Mouse (Mus musculus): ENCODE results near the gene Sag. TPM values are rescaled to one million over a fixed set of nuclear protein-coding genes. Genes with fewer than 3 reads are reported as not detected.

The Sag gene
- total and polyA plus RNA-seq, 2 experiments = 0.09 to 0.15 TPM

DNA sequence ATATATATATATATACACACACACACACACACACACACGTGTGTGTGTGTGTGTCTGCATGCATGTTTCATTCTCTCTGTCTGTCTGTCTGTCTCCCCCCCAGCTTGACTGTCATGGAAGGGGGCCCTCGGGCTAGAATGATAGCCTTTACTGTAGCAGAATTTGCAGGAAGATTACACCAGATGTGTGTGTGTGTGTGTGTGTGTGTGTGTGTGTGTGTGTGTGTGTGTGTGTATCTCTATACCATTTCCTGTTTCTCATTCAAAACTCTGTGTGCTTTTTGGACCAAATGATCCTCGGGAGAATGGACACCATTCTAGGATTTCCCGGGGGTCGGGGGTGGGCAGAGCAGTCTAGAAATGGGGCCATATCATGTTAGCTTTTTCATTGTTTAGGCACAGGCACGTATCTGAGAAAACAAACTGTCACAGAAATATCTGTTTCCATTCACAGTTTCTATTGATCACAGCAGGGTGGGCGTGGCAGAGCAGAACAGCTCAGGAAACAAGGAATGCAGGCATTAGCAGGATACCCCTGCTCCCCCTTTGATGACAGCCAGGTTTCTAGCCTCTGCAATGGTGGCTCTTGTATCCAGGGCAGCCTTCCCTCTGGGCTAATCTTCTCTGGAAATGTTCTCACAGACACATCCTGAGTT is 25.6 kb downstream of the Sag start:
- Histone ChIP-seq H3K27me3 (ENCODE audit: control insufficient read depth, insufficient read depth, low read length) (no peaks in the 10 kb centered on the region), H3K4me3 (ENCODE audit: insufficient read depth, low read depth, low read length) (no peak overlapping the region), H3K79me2 (ENCODE audit: control insufficient read depth, insufficient read depth, low read length) (no peaks in the 10 kb centered on the region), H3K27ac (replicated peaks; ENCODE audit: insufficient read depth, low read depth, low read length) (no peak overlapping the region), H3K4me1 (ENCODE audit: control insufficient read depth, insufficient read depth, low read length) (peaks cover 2% of the 10 kb centered on the region; the same call in 1 of the 2 replicates), H3K36me3 (ENCODE audit: control insufficient read depth, insufficient read depth, low read length) (no peaks in the 10 kb centered on the region), H3K9ac (ENCODE audit: low read depth, low read length) (no peak overlapping the region)
- DNase-seq (ENCODE audit: extremely low read depth, low read depth, low spot score) = no peak
- WGBS = 39% methylated on average over 7 of the region's 7 CpGs
- TF ChIP-seq POLR2A (IDR thresholded peaks at IDR 0.05; ENCODE audit: extremely low read depth, insufficient read depth, low read length) (no peak), CTCF (IDR thresholded peaks at IDR 0.05; ENCODE audit: low read depth, low read length) (no peak)

DNA sequence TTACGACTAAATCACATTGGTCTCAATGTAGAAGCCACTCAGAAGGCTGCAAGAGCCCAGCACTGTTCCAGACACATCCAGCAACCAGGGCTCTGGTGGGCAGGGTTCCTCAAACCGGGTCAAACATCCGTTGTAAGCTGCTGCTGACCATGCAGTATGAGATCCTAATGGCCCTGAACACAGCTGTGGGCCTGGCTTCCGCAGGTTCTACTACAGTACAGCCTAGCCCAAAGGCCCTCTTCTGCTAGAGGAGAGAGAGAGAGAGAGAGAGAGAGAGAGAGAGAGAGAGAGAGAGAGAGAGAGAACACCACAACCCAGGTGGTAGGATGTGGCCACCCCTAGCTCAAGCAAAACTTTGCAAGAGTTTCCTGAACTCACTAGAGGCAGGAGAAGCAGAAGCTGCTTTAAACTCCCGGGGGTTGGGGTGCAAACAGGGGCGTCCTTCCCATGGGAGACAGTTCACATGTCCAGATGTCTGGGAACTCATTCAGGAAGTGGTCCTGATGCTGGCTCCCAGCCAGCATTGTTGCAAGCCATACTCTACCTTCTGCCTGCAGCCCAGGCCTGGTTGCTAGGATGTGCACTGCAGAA is 26.2 kb downstream of the Sag start:
- 73% methylated on average over 6 of the region's 6 CpGs for WGBS
- Histone ChIP-seq H3K79me2 (ENCODE audit: control insufficient read depth, insufficient read depth, low read length) (no peaks in the 10 kb centered on the region), H3K4me3 (ENCODE audit: insufficient read depth, low read depth, low read length) (no peak overlapping the region), H3K4me1 (ENCODE audit: control insufficient read depth, insufficient read depth, low read length) (peaks cover 2% of the 10 kb centered on the region; the same call in 1 of the 2 replicates), H3K27ac (replicated peaks; ENCODE audit: insufficient read depth, low read depth, low read length) (no peak overlapping the region), H3K27me3 (ENCODE audit: control insufficient read depth, insufficient read depth, low read length) (no peaks in the 10 kb centered on the region), H3K9ac (ENCODE audit: low read depth, low read length) (no peak overlapping the region), H3K36me3 (ENCODE audit: control insufficient read depth, insufficient read depth, low read length) (no peaks in the 10 kb centered on the region)
- no peak for DNase-seq (ENCODE audit: extremely low read depth, low read depth, low spot score)
- TF ChIP-seq POLR2A (IDR thresholded peaks at IDR 0.05; ENCODE audit: extremely low read depth, insufficient read depth, low read length) = no peak
- TF ChIP-seq CTCF (IDR thresholded peaks at IDR 0.05; ENCODE audit: low read depth, low read length) = no peak

DNA sequence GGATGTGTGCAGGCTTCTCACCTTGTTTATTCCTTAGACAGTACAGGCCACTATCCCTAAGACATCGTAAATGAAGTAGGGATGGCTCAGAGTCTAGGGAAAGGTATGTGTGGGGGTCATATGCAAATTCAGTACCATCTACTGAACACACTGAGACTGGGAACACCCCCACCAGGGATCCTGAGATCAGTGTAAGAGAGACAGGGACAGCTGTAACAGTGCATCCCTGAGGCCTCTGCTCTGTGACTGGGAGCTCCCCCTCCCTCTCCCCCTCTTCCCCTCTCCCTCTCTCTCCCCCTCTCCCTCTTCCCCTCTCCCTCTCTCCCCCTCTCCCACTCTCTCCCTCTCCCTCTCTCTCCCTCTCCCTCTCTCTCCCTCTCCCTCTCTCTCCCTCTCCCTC is 33.0 kb downstream of the Sag start:
- H3K79me2 ChIP-seq (ENCODE audit: control insufficient read depth, insufficient read depth, low read length) = no peaks in the 10 kb centered on the region
- H3K27me3 ChIP-seq (ENCODE audit: control insufficient read depth, insufficient read depth, low read length) = no peaks in the 10 kb centered on the region
- no peak overlapping the region for H3K27ac ChIP-seq (replicated peaks; ENCODE audit: insufficient read depth, low read depth, low read length)
- H3K4me1 ChIP-seq (ENCODE audit: control insufficient read depth, insufficient read depth, low read length) = no peaks in the 10 kb centered on the region
- H3K4me3 ChIP-seq (ENCODE audit: insufficient read depth, low read depth, low read length) = no peak overlapping the region
- no peak overlapping the region for H3K9ac ChIP-seq (ENCODE audit: low read depth, low read length)
- no peak for DNase-seq (ENCODE audit: extremely low read depth, low read depth, low spot score)
- no peaks in the 10 kb centered on the region for H3K36me3 ChIP-seq (ENCODE audit: control insufficient read depth, insufficient read depth, low read length)
- TF ChIP-seq CTCF (IDR thresholded peaks at IDR 0.05; ENCODE audit: low read depth, low read length) (no peak), POLR2A (IDR thresholded peaks at IDR 0.05; ENCODE audit: extremely low read depth, insufficient read depth, low read length) (no peak)
- WGBS = 97% methylated on average over 1 of the region's 1 CpGs

DNA sequence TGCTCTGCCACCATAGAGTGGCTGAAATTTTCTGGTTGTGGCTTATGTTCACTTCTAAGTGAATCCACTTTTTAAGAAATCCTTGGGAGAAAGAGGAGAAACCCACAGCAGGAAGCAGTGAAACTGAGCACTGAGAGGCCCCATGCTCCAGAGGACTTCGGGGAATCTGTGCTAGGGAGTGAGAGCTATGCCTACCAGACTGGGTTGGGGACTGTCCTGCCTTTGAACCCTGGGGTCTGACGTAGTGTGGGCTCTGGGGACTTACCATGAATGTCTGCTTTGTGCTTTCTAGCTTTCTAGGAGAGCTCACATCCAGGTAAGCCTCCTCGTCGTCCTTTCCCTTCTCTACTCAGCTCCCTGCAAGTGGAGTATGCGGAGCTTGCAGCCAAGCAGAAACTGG is 33.5 kb downstream of the Sag start:
- Histone ChIP-seq H3K36me3 (ENCODE audit: control insufficient read depth, insufficient read depth, low read length) (no peaks in the 10 kb centered on the region), H3K79me2 (ENCODE audit: control insufficient read depth, insufficient read depth, low read length) (no peaks in the 10 kb centered on the region), H3K27ac (replicated peaks; ENCODE audit: insufficient read depth, low read depth, low read length) (no peak overlapping the region), H3K4me1 (ENCODE audit: control insufficient read depth, insufficient read depth, low read length) (no peaks in the 10 kb centered on the region), H3K9ac (ENCODE audit: low read depth, low read length) (no peak overlapping the region), H3K4me3 (ENCODE audit: insufficient read depth, low read depth, low read length) (no peak overlapping the region), H3K27me3 (ENCODE audit: control insufficient read depth, insufficient read depth, low read length) (no peaks in the 10 kb centered on the region)
- WGBS = 86% methylated on average over 5 of the region's 5 CpGs
- TF ChIP-seq CTCF (IDR thresholded peaks at IDR 0.05; ENCODE audit: low read depth, low read length) (no peak), POLR2A (IDR thresholded peaks at IDR 0.05; ENCODE audit: extremely low read depth, insufficient read depth, low read length) (no peak)
- DNase-seq (ENCODE audit: extremely low read depth, low read depth, low spot score) = no peak

DNA sequence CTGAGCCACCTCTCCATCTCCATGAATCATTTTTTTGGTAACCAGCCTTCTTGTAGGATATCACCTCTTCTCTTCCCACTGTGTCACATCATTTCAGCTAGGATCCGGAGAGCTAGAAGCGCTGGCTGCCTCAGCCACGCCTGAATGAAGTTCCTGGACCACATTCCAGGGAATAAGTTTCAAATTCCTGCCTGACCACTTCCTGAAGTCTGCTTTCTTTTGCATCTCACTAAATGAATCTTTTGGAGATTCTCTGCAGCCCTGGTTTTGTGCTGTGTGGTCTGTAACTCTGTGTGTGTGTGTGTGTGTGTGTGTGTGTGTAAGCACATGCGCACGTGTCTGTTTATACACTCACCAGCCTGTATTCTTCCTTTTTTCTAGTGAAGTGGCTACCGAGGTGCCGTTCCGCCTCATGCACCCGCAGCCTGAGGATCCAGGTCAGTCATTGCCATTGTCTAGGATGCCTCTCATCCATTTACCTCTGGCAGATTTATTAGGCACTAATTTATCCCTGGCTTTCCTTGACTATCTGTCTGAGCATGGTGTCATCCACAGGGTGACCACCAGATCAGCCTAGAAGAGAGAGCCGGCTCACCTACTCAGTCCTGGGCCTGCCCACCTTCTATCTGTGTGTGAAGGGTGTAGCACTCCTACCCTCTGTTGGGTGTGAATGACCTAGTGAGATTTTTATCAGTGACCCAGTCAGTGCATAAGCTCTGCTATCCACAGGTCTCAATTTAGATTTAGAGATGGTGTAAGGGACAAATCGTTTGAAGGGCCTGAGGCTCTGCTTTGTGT is 37.1 kb downstream of the Sag start:
- Histone ChIP-seq H3K4me3 (ENCODE audit: insufficient read depth, low read depth, low read length) (no peak overlapping the region), H3K27me3 (ENCODE audit: control insufficient read depth, insufficient read depth, low read length) (no peaks in the 10 kb centered on the region), H3K36me3 (ENCODE audit: control insufficient read depth, insufficient read depth, low read length) (no peaks in the 10 kb centered on the region), H3K79me2 (ENCODE audit: control insufficient read depth, insufficient read depth, low read length) (no peaks in the 10 kb centered on the region), H3K27ac (replicated peaks; ENCODE audit: insufficient read depth, low read depth, low read length) (no peak overlapping the region), H3K9ac (ENCODE audit: low read depth, low read length) (no peak overlapping the region), H3K4me1 (ENCODE audit: control insufficient read depth, insufficient read depth, low read length) (no peaks in the 10 kb centered on the region)
- no peak for TF ChIP-seq POLR2A (IDR thresholded peaks at IDR 0.05; ENCODE audit: extremely low read depth, insufficient read depth, low read length)
- no peak for TF ChIP-seq CTCF (IDR thresholded peaks at IDR 0.05; ENCODE audit: low read depth, low read length)
- 86% methylated on average over 11 of the region's 11 CpGs for WGBS
- no peak for DNase-seq (ENCODE audit: extremely low read depth, low read depth, low spot score)

Measured in liver, adult 2 months (tissue).